Mouse (Mus musculus): ENCODE measurements around the gene Gcsam.

The Gcsam gene

GRCm38 (mm10) chr16:45651497-45651896 is 41.3 kb downstream of the Gcsam start:
- DNase-seq (ENCODE audit: low spot score in 2 of 2) = no peak

GRCm38 (mm10) chr16:45653009-45653933 is 43.1 kb downstream of the Gcsam start:
- DNase-seq (ENCODE audit: low spot score in 2 of 2) = no peak

GRCm38 (mm10) chr16:45653934-45654332 is 43.8 kb downstream of the Gcsam start, which contains the start of gene BC016579:
BC016579 (minus strand) TSS chr16:45654068.
- peak in 1 of 2 experiments; percentile 63 for DNase-seq (ENCODE audit: low spot score in 2 of 2)

- DNase-seq (ENCODE audit: low spot score in 2 of 2) = no peak
Observed at GRCm38 (mm10) chr16:45654465-45654864, 44.3 kb downstream of the Gcsam start.

- no peak for DNase-seq (ENCODE audit: low spot score in 2 of 2)
Observed at GRCm38 (mm10) chr16:45657574-45658159, 47.5 kb downstream of the Gcsam start.

- DNase-seq (ENCODE audit: low spot score in 2 of 2) = no peak
Observed at GRCm38 (mm10) chr16:45658248-45658647, 48.1 kb downstream of the Gcsam start.

GRCm38 (mm10) chr16:45659596-45659995 is 49.4 kb downstream of the Gcsam start:
- no peak for DNase-seq (ENCODE audit: low spot score in 2 of 2)

GRCm38 (mm10) chr16:45662381-45662780 is 52.2 kb downstream of the Gcsam start:
- DNase-seq (ENCODE audit: low spot score in 2 of 2) = no peak

GRCm38 (mm10) chr16:45666136-45666535 is 56.0 kb downstream of the Gcsam start:
- DNase-seq (ENCODE audit: low spot score in 2 of 2) = no peak

- no peak for DNase-seq (ENCODE audit: low spot score in 2 of 2)
Observed at GRCm38 (mm10) chr16:45668178-45668577, 58.0 kb downstream of the Gcsam start.

GRCm38 (mm10) chr16:45670005-45670404 is 59.8 kb downstream of the Gcsam start:
- no peak for DNase-seq (ENCODE audit: low spot score in 2 of 2)

Measured in spleen, postnatal 4 days (tissue).